ENCODE assay signal across 18 mouse cellular contexts in the genomic region with DNA sequence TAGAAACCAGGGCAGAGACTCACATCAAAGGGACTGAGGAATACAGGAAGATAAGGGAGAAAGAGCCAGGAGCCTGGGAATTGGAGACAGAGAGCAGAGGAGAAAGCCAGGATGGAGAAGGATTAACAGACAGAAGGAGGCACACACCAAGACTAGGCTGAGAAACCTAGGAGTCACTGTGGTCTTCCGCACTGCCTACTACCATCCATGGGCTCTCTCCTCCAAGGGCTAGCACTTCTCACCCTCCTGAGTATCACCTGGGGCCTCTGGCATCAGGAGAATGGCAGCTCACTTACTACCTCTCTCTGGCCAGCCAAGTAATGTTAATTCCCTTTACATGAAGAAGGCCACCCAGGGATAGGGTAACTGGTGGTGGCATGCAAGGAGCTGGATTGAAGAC. TPM values are rescaled to one million over a fixed set of nuclear protein-coding genes. Genes with fewer than 3 reads are reported as not detected.
"Had no signal": no experiment of that assay in that cellular context is flagged by ENCODE, and none has a peak within 500 bp of the region (broad histone marks: within the 10 kb centered on the region; RNA-seq: fewer than 3 reads in every experiment).

No protein-coding gene starts in this region.

- H3K4me1 ChIP-seq: stomach, embryonic 15.5 days had no signal

- H3K9ac ChIP-seq: neural tube, embryonic 15.5 days; stomach, embryonic 15.5 days had no signal

- H3K27me3 ChIP-seq: neural tube, embryonic 15.5 days; stomach, embryonic 15.5 days had no signal

- H3K9me3 ChIP-seq: neural tube, embryonic 15.5 days; stomach, embryonic 15.5 days had no signal

- DNase-seq: retina, postnatal 1 day; right cerebral cortex, adult 18-20 months; right cerebral cortex, postnatal 14 days; right cerebral cortex, postnatal 25 days; right cerebral cortex, postnatal 4 days; spleen, adult 18-20 months; thymus, adult 18-20 months; thymus, adult 2 months; thymus, postnatal 14 days; thymus, postnatal 25 days; thymus, postnatal 36 days; thymus, postnatal 4 days had no signal

- H3K4me2 ChIP-seq: neural tube, embryonic 15.5 days; stomach, embryonic 15.5 days had no signal

- H3K27ac ChIP-seq: neural tube, embryonic 15.5 days; stomach, embryonic 15.5 days; stomach, postnatal 0 days had no signal

- H3K4me3 ChIP-seq: neural tube, embryonic 15.5 days; stomach, embryonic 15.5 days had no signal

- H3K36me3 ChIP-seq: neural tube, embryonic 15.5 days; stomach, embryonic 15.5 days had no signal

RNA-seq across cellular contexts. Expression of a gene that starts 21.5 kb away (rescaled TPM):
- total RNA-seq: neutrophil, adult 5-6 weeks had no signal
- polyA plus RNA-seq: spleen, adult 2 months; thymus, postnatal 0 days had no signal
